In the genomic region with DNA sequence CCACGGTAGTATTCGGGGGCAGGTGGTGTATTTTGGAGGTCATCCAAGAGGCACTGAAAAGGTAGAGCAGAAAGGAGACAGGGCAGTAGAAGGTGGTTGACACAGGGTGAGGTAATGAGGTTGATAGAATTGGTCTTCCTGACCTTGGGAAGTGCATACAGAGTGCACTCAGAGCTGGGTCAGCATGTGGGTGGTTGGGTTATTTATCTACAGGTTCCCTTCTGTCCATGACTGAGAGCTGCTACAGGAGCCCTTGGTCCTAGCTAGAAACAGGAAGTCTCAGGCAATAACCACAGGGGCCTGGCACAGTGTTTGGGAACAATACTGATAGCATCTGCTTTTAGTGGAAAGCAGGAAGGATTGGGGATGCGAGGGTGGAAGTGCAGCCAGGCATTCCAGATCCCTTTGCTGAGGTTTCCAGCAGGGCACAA, we compare ENCODE assay signal across 15 mouse cellular contexts. TPM values are rescaled to one million over a fixed set of nuclear protein-coding genes. Genes with fewer than 3 reads are reported as not detected.
DNase-seq lines count a peak whose midpoint lies in the region; ATAC-seq and TF ChIP-seq lines count a peak whose summit lies in the region.
"Had no signal": no experiment of that assay in that cellular context is flagged by ENCODE, and none has a peak within 500 bp of the region (broad histone marks: within the 10 kb centered on the region; RNA-seq: fewer than 3 reads in every experiment).

No protein-coding gene starts in this region.

- no peak for TF ChIP-seq POLR2A in testis, adult 2 months (IDR thresholded peaks at IDR 0.05; ENCODE audit: control insufficient read depth, low read depth, low read length)

- DNase-seq in testis, postnatal 10 days (ENCODE audit: low spot score), result no peak
- peak; percentile 4 to 5 for DNase-seq in kidney, adult 8-10 months
- DNase-seq in testis, postnatal 14 days (ENCODE audit: low spot score), result peak; percentile 14
- no peak for DNase-seq in left cerebral cortex, adult 8-10 months (ENCODE audit: low spot score in 2 of 2)
- DNase-seq in left cerebral cortex, postnatal 14 days (ENCODE audit: low spot score in 2 of 2), result no peak
- DNase-seq: gastrocnemius, postnatal 10 days; thymus, postnatal 14 days had no signal

- H3K36me3 ChIP-seq in heart, embryonic 15.5 days, result no peaks in the 10 kb centered on the region
- no peaks in the 10 kb centered on the region for H3K36me3 ChIP-seq in heart, embryonic 11.5 days (ENCODE audit: control insufficient read depth, insufficient read depth, low read length)
- H3K36me3 ChIP-seq in testis, adult 2 months (ENCODE audit: control insufficient read depth, insufficient read depth, low read length), result no peaks in the 10 kb centered on the region

- H3K4me1 ChIP-seq in heart, embryonic 15.5 days (replicated peaks), result peaks cover 4% of the 10 kb centered on the region; the same call in 1 of the 2 replicates
- H3K4me1 ChIP-seq in heart, embryonic 11.5 days (ENCODE audit: control insufficient read depth, insufficient read depth, low read length), result peaks cover 6% of the 10 kb centered on the region; the same call in 1 of the 2 replicates
- no peaks in the 10 kb centered on the region for H3K4me1 ChIP-seq in testis, adult 2 months (ENCODE audit: control insufficient read depth, insufficient read depth, low read length)

- WGBS in heart, embryonic 15.5 days, result 35% methylated on average over 3 of the region's 3 CpGs
- 56% methylated on average over 3 of the region's 3 CpGs for WGBS in heart, embryonic 11.5 days (ENCODE audit: insufficient replicate concordance)

- H3K27ac ChIP-seq in heart, embryonic 15.5 days, result peak overlapping the region; percentile 36
- no peak overlapping the region for H3K27ac ChIP-seq in heart, embryonic 11.5 days (ENCODE audit: low read depth, low read length)
- H3K27ac ChIP-seq in testis, adult 2 months (ENCODE audit: control insufficient read depth, insufficient read depth, low read depth, low read length), result peak overlapping the region; percentile 32; the same call in 1 of the 2 replicates

- no peak for ATAC-seq in heart, embryonic 15.5 days (replicated peaks; ENCODE audit: insufficient number of reproducible peaks, insufficient read depth, low FRiP score, low read depth)
- ATAC-seq in heart, embryonic 11.5 days (replicated peaks; ENCODE audit: insufficient number of reproducible peaks, low FRiP score, low TSS enrichment), result no peak; the same call in 1 of the 2 replicates

- no peak for TF ChIP-seq CTCF in testis, adult 2 months (IDR thresholded peaks at IDR 0.05; ENCODE audit: control insufficient read depth, insufficient read depth, insufficient replicate concordance, low read depth, low read length)

- H3K27me3 ChIP-seq in heart, embryonic 15.5 days, result no peaks in the 10 kb centered on the region
- no peaks in the 10 kb centered on the region for H3K27me3 ChIP-seq in heart, embryonic 11.5 days (ENCODE audit: control insufficient read depth, insufficient read depth, low read length)
- no peaks in the 10 kb centered on the region; the same call in 1 of the 2 replicates for H3K27me3 ChIP-seq in testis, adult 2 months (ENCODE audit: control insufficient read depth, insufficient read depth, low read length)
- H3K27me3 ChIP-seq: CH12.LX had no signal

- H3K4me2 ChIP-seq in heart, embryonic 15.5 days, result no peak overlapping the region
- no peak overlapping the region for H3K4me2 ChIP-seq in heart, embryonic 11.5 days

- no peak overlapping the region for H3K9ac ChIP-seq in heart, embryonic 15.5 days
- H3K9ac ChIP-seq in heart, embryonic 11.5 days (ENCODE audit: low read depth, low read length), result no peak overlapping the region

- intact Hi-C loops in left cerebral cortex, postnatal 14 days (cut with DNase I), result no loop called here

- H3K9me3 ChIP-seq in heart, embryonic 15.5 days (replicated peaks), result no peaks in the 10 kb centered on the region
- H3K9me3 ChIP-seq in heart, embryonic 11.5 days (replicated peaks; ENCODE audit: control insufficient read depth, low read length), result no peaks in the 10 kb centered on the region

- no peak overlapping the region for H3K4me3 ChIP-seq in heart, embryonic 15.5 days
- no peak overlapping the region for H3K4me3 ChIP-seq in heart, embryonic 11.5 days (ENCODE audit: low read depth, low read length)
- peak overlapping the region; percentile 54 for H3K4me3 ChIP-seq in testis, adult 2 months (ENCODE audit: control insufficient read depth, low read depth, low read length)
- H3K4me3 ChIP-seq: erythroblast, embryonic 14.5 days had no signal

RNA-seq across cellular contexts. Expression of gene Cst8, which starts 2.9 kb away (rescaled TPM):
- not detected in 2 replicates for polyA plus RNA-seq in heart, embryonic 15.5 days (2015; fragmentation: Nextera tagmentation; extraction: Ambion mirVana)
- polyA plus RNA-seq in heart, embryonic 11.5 days (2014; fragmentation: Nextera tagmentation; extraction: Ambion mirVana), result not detected in 2 replicates
- polyA plus RNA-seq in testis, adult 2 months (2012; rRNA removed), result 227 and 310 TPM in 2 replicates
- total RNA-seq in left cerebral cortex, adult 8-10 months (2022), result not detected
- not detected for total RNA-seq in left cerebral cortex, postnatal 14 days (2021)
- total RNA-seq: CH12.LX; gastrocnemius, postnatal 10 days; liver, adult 2 months; monocyte, adult 5-6 weeks had no signal
- polyA plus RNA-seq: erythroblast, embryonic 14.5 days; large intestine, adult 2 months; liver, adult 2 months had no signal

RNA-seq across cellular contexts. Expression of gene Cst12, which starts 12.3 kb away (rescaled TPM):
- polyA plus RNA-seq in heart, embryonic 15.5 days (2015; fragmentation: Nextera tagmentation; extraction: Ambion mirVana), result not detected in 2 replicates
- not detected in 2 replicates for polyA plus RNA-seq in heart, embryonic 11.5 days (2014; fragmentation: Nextera tagmentation; extraction: Ambion mirVana)
- polyA plus RNA-seq in testis, adult 2 months (2012; rRNA removed), result 116 and 198 TPM in 2 replicates
- total RNA-seq in left cerebral cortex, adult 8-10 months (2022), result 1 to 10 TPM; 4.9 to 9.9 (median 7.6) TPM
- under 1 TPM in 1 of 2 experiments, not detected in 1; 0.70 TPM for total RNA-seq in left cerebral cortex, postnatal 14 days (2021)
- total RNA-seq: CH12.LX; gastrocnemius, postnatal 10 days; liver, adult 2 months; monocyte, adult 5-6 weeks had no signal
- polyA plus RNA-seq: erythroblast, embryonic 14.5 days; large intestine, adult 2 months; liver, adult 2 months had no signal

RNA-seq across cellular contexts. Expression of gene Cst13, which starts 18.4 kb away (rescaled TPM):
- polyA plus RNA-seq in heart, embryonic 15.5 days (2015; fragmentation: Nextera tagmentation; extraction: Ambion mirVana), result not detected in 2 replicates
- polyA plus RNA-seq in heart, embryonic 11.5 days (2014; fragmentation: Nextera tagmentation; extraction: Ambion mirVana), result not detected in 2 replicates
- polyA plus RNA-seq in testis, adult 2 months (2012; rRNA removed), result 83.9 and 104 TPM in 2 replicates
- total RNA-seq in left cerebral cortex, adult 8-10 months (2022), result not detected
- total RNA-seq in left cerebral cortex, postnatal 14 days (2021), result not detected
- total RNA-seq: CH12.LX; gastrocnemius, postnatal 10 days; liver, adult 2 months; monocyte, adult 5-6 weeks had no signal
- polyA plus RNA-seq: erythroblast, embryonic 14.5 days; large intestine, adult 2 months; liver, adult 2 months had no signal

RNA-seq across cellular contexts. Expression of gene 8030411F24Rik, which starts 19.7 kb away (rescaled TPM):
- not detected in 2 replicates for polyA plus RNA-seq in heart, embryonic 15.5 days (2015; fragmentation: Nextera tagmentation; extraction: Ambion mirVana)
- polyA plus RNA-seq in heart, embryonic 11.5 days (2014; fragmentation: Nextera tagmentation; extraction: Ambion mirVana), result not detected in 2 replicates
- polyA plus RNA-seq in testis, adult 2 months (2012; rRNA removed), result 15.4 and 23.7 TPM in 2 replicates
- total RNA-seq in left cerebral cortex, adult 8-10 months (2022), result not detected
- total RNA-seq in left cerebral cortex, postnatal 14 days (2021), result not detected
- total RNA-seq: CH12.LX; gastrocnemius, postnatal 10 days; liver, adult 2 months; monocyte, adult 5-6 weeks had no signal
- polyA plus RNA-seq: erythroblast, embryonic 14.5 days; large intestine, adult 2 months; liver, adult 2 months had no signal

RNA-seq across cellular contexts. Expression of gene Cst11, which starts 30.2 kb away (rescaled TPM):
- not detected in 2 replicates for polyA plus RNA-seq in heart, embryonic 15.5 days (2015; fragmentation: Nextera tagmentation; extraction: Ambion mirVana)
- not detected in 2 replicates for polyA plus RNA-seq in heart, embryonic 11.5 days (2014; fragmentation: Nextera tagmentation; extraction: Ambion mirVana)
- polyA plus RNA-seq in testis, adult 2 months (2012; rRNA removed), result not detected in 2 replicates
- not detected for total RNA-seq in left cerebral cortex, adult 8-10 months (2022)
- total RNA-seq in left cerebral cortex, postnatal 14 days (2021), result not detected
- total RNA-seq: CH12.LX; gastrocnemius, postnatal 10 days; liver, adult 2 months; monocyte, adult 5-6 weeks had no signal
- polyA plus RNA-seq: erythroblast, embryonic 14.5 days; large intestine, adult 2 months; liver, adult 2 months had no signal

Comparison
In these comparisons a context has a peak if more than half of its experiments do, and no peak if none do; other contexts are left out.
1. DNase-seq: peak in kidney, adult 8-10 months (2 of 2) and testis, postnatal 14 days (single experiment); none in testis, postnatal 10 days (single experiment), left cerebral cortex, adult 8-10 months (0 of 2) and left cerebral cortex, postnatal 14 days (0 of 2).
2. RNA of gene Cst8, which starts 2.9 kb away (polyA plus RNA-seq): 227 to 310 TPM in testis, adult 2 months; not detected in heart, embryonic 15.5 days and not detected in heart, embryonic 11.5 days; every median in the first group is over 100 times any median in the second.
3. RNA of gene Cst12, which starts 12.3 kb away (polyA plus RNA-seq): 116 to 198 TPM in testis, adult 2 months; not detected in heart, embryonic 15.5 days and not detected in heart, embryonic 11.5 days; every median in the first group is over 100 times any median in the second.
4. RNA of gene Cst13, which starts 18.4 kb away (polyA plus RNA-seq): 83.9 to 104 TPM in testis, adult 2 months; not detected in heart, embryonic 15.5 days and not detected in heart, embryonic 11.5 days; every median in the first group is over 10 times any median in the second.